Mouse (Mus musculus) embryonic facial prominence, embryonic 13.5 days (tissue): Measurements from ENCODE around the gene Cdkal1. TPM values are rescaled to one million over a fixed set of nuclear protein-coding genes. Genes with fewer than 3 reads are reported as not detected.

Source experiments
- ATAC-seq: fragments of 200-750 bp; cut with Nextera tagmentation; 2 replicates; pipeline ENCODE4 v1.8.0; 2017; ENCODE audit warnings: low read depth; ENCODE audit not compliant: insufficient number of reproducible peaks, insufficient read depth, low FRiP score, low TSS enrichment
- H3K27ac ChIP-seq: fragments of 300-500 bp; sonication (generic); 2 replicates; pipeline ENCODE4 v1.5.1; 2015; ENCODE audit warnings: moderate library complexity, mild to moderate bottlenecking, inconsistent platforms
- H3K27me3 ChIP-seq: fragments of 300-500 bp; sonication (generic); 2 replicates; pipeline ENCODE4 v1.6.1; 2015; ENCODE audit warnings: mild to moderate bottlenecking, inconsistent platforms
- H3K36me3 ChIP-seq: fragments of 300-500 bp; sonication (generic); 2 replicates; pipeline ENCODE4 v1.6.1; 2015; ENCODE audit warnings: mild to moderate bottlenecking, inconsistent platforms
- H3K4me1 ChIP-seq: fragments of 300-500 bp; sonication (generic); 2 replicates; pipeline ENCODE4 v1.6.1; 2015; ENCODE audit warnings: inconsistent platforms
- H3K4me2 ChIP-seq: fragments of 300-500 bp; sonication (generic); 2 replicates; pipeline ENCODE4 v1.6.1; 2015; ENCODE audit warnings: moderate library complexity, mild to moderate bottlenecking, inconsistent platforms
- H3K4me3 ChIP-seq: fragments of 300-500 bp; sonication (generic); 2 replicates; pipeline ENCODE4 v1.5.1; 2015; ENCODE audit warnings: mild to moderate bottlenecking, inconsistent platforms
- H3K9ac ChIP-seq: fragments of 300-500 bp; sonication (generic); 2 replicates; pipeline ENCODE4 v1.6.1; 2015; ENCODE audit warnings: mild to moderate bottlenecking, inconsistent platforms
- H3K9me3 ChIP-seq: fragments of 300-500 bp; sonication (generic); 2 replicates; pipeline ENCODE4 v1.6.1; 2016; ENCODE audit warnings: inconsistent platforms
- WGBS: fragments of 180-500 bp; shearing (Covaris S2); methylation state at CpG from one replicate; pipeline ENCODE4 v1.1.7; 2015; ENCODE audit warnings: mixed read lengths; 5-methylcytosine and 5-hydroxymethylcytosine counted together
- polyA plus RNA-seq: library from polyadenylated mRNA; unstranded; fragments of >200 nt; fragmentation: Nextera tagmentation; extraction: Ambion mirVana; gene quantifications from 2 replicates; pipeline ENCODE4 v1.2.1, GENCODE M21; 2015

The Cdkal1 gene
- polyA plus RNA-seq, 1 experiment from 2014 or later, result 34.0 TPM

DNA sequence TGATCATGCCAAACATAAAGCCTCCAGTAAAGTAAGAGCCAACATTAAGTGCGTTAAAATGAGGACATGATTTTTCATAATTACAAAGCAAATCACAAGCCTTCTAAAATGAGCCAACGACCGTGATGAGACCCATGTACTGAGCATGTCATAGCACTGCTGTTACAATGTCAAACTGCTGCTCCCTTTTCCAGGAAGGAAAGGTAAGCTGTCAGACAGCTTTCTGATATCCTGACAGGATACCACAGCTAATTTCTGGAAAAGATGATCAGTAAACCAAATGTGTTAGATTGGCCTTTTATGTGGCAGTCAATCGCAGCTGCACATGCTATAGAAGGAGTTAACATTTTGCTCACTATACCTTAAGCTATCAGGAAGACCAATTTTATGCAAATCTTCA is 44.7 kb downstream of the Cdkal1 start:
- Histone ChIP-seq H3K4me1 (peaks cover 3% of the 10 kb centered on the region; the same call in 1 of the 2 replicates), H3K4me3 (no peak overlapping the region), H3K27me3 (no peaks in the 10 kb centered on the region), H3K9ac (no peak overlapping the region), H3K9me3 (no peaks in the 10 kb centered on the region), H3K27ac (no peak overlapping the region), H3K4me2 (no peak overlapping the region), H3K36me3 (no peaks in the 10 kb centered on the region)
- WGBS, result 80% methylated on average over 4 of the region's 4 CpGs
- no peak for ATAC-seq

DNA sequence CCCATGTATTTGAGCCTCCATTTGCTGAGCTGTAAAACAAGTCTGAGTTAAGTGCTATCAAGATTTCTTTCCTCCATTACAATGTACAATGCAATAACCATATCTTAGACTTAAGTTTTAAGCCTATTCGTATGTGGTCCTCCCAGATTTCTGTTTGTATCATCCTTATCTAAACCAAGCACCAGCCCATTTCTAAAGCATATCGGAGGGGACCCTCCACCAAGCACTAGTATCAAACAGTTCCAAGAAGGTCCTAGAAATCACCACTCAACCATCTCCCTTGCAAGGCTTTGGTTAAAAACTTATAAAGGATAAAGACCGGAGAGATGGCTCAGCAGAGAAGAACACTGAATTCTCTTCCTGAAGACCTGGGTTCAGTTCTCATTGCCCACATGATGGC is 47.1 kb downstream of the Cdkal1 start:
- no peak overlapping the region for H3K4me3 ChIP-seq
- ATAC-seq, result no peak
- 92% methylated on average over 3 of the region's 3 CpGs for WGBS
- peaks cover 3% of the 10 kb centered on the region; the same call in 1 of the 2 replicates for H3K4me1 ChIP-seq
- H3K27ac ChIP-seq, result no peak overlapping the region
- H3K4me2 ChIP-seq, result no peak overlapping the region
- no peaks in the 10 kb centered on the region for H3K36me3 ChIP-seq
- H3K9me3 ChIP-seq, result no peaks in the 10 kb centered on the region
- no peaks in the 10 kb centered on the region for H3K27me3 ChIP-seq
- no peak overlapping the region for H3K9ac ChIP-seq

DNA sequence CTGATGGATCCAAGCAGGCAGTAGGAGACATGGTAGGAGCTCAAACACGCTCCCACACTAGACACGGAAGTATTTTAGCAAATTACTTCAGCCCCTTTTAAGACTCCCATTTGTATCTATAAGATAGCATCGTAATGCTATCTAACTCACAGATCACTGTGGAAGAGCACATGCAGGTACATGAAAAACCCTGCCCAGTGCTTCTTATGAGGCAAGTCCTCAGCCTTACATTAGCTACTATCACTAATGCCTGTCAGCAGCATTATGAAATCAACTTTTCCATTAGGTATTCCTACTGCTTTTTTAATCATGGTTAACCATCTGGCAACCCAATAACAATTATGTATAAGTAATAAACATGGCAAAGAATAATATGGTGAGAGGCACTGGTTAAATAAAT is 47.5 kb downstream of the Cdkal1 start:
- no peaks in the 10 kb centered on the region for H3K27me3 ChIP-seq
- H3K36me3 ChIP-seq, result no peaks in the 10 kb centered on the region
- H3K4me1 ChIP-seq, result peaks cover 3% of the 10 kb centered on the region; the same call in 1 of the 2 replicates
- no peak for ATAC-seq
- no peaks in the 10 kb centered on the region for H3K9me3 ChIP-seq
- WGBS, result 90% methylated on average over 3 of the region's 3 CpGs
- no peak overlapping the region for H3K4me2 ChIP-seq
- H3K27ac ChIP-seq, result no peak overlapping the region
- no peak overlapping the region for H3K4me3 ChIP-seq
- no peak overlapping the region for H3K9ac ChIP-seq

DNA sequence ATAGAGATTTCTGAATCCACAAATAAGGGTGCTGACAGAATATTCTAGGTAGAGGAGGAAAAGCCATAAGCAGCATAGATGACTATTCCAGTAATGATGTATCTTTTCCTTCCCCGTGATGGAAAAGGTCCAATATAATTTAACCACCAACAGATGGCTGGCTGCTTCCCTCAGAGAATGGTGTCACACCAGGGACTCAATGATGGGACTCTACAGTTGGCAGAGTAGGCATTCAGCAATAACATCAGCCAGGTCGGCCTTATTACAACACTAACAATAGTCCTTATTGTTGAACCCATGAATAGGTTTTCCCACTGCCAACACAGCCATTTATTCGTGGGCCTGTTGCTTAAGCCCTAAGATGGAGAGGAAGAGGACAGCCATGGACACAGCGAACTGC is 48.6 kb downstream of the Cdkal1 start:
- Histone ChIP-seq H3K27me3 (no peaks in the 10 kb centered on the region), H3K4me2 (no peak overlapping the region), H3K36me3 (no peaks in the 10 kb centered on the region), H3K4me1 (peaks cover 3% of the 10 kb centered on the region; the same call in 1 of the 2 replicates), H3K9ac (no peak overlapping the region), H3K9me3 (no peaks in the 10 kb centered on the region), H3K27ac (no peak overlapping the region), H3K4me3 (no peak overlapping the region)
- WGBS, result 78% methylated on average over 4 of the region's 4 CpGs
- ATAC-seq, result no peak

DNA sequence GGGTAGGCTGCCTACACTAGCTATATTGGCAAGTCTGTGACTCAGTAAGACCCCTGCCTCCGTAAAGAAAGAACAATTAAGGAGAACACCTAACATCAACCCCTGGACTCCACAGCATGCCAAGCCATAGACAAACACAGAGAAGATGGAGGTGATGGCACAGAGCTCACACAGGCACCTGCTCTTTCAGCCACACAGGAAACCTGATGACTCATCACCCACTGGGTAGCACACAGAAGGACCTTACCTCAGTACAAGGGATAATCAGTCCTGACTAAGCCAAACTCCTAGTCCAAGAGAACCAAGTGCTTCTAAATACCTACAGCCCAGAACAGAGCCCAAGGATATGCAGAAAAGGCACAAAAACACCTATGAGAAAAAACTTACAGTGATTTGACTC is 50.2 kb downstream of the Cdkal1 start:
- Histone ChIP-seq H3K27ac (no peak overlapping the region), H3K36me3 (no peaks in the 10 kb centered on the region), H3K9me3 (no peaks in the 10 kb centered on the region), H3K4me3 (no peak overlapping the region), H3K27me3 (no peaks in the 10 kb centered on the region), H3K4me2 (no peak overlapping the region), H3K4me1 (peaks cover 4% of the 10 kb centered on the region; the same call in 1 of the 2 replicates), H3K9ac (no peak overlapping the region)
- 92% methylated on average over 1 of the region's 1 CpGs for WGBS
- ATAC-seq, result no peak

DNA sequence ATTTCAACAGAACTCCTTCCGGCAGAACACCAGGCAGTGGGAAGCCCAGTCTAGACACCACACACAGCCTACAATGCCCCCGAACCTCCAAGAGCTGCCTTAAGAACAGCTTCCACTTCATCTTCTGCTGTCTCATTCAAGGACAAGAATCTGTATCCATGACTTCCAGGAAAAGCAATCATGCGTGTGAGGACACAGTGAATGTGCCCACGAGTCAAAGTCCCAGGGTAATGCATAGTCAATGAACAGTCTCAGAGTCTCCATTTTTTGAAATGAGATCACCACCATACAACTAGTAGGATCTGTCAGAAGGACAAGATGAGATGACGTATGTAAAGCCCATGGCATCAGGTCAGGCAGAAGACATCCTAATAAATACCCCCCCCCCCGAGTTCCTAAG is 51.4 kb downstream of the Cdkal1 start:
- no peak overlapping the region for H3K4me3 ChIP-seq
- peaks cover 10% of the 10 kb centered on the region for H3K4me1 ChIP-seq
- 86% methylated on average over 6 of the region's 6 CpGs for WGBS
- no peak overlapping the region for H3K9ac ChIP-seq
- no peak overlapping the region for H3K4me2 ChIP-seq
- no peaks in the 10 kb centered on the region for H3K9me3 ChIP-seq
- ATAC-seq, result no peak
- no peak overlapping the region for H3K27ac ChIP-seq
- no peaks in the 10 kb centered on the region for H3K27me3 ChIP-seq
- no peaks in the 10 kb centered on the region for H3K36me3 ChIP-seq

DNA sequence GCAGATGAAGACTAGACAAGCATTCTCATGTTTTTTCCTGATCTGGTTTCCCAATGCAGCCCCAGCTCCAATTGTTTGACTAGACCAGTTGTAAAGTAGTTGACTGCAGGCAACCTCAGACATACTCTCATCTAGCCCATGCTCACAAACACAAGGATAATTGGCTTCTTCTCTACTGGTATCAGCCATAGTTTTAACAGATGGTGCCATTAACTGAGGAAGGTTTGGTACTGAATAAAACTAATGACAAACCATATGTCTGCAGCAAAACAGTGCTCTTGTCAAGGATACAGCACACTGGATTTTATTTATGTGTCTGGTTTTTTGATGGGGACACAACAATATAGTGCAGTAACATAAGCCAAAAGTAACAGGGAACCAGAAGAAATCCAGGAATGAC is 52.8 kb downstream of the Cdkal1 start:
- H3K9me3 ChIP-seq, result no peaks in the 10 kb centered on the region
- H3K36me3 ChIP-seq, result no peaks in the 10 kb centered on the region
- H3K4me1 ChIP-seq, result peaks cover 10% of the 10 kb centered on the region
- no peak overlapping the region for H3K4me3 ChIP-seq
- H3K4me2 ChIP-seq, result no peak overlapping the region
- H3K27ac ChIP-seq, result no peak overlapping the region
- H3K27me3 ChIP-seq, result no peaks in the 10 kb centered on the region
- no peak for ATAC-seq
- no peak overlapping the region for H3K9ac ChIP-seq

DNA sequence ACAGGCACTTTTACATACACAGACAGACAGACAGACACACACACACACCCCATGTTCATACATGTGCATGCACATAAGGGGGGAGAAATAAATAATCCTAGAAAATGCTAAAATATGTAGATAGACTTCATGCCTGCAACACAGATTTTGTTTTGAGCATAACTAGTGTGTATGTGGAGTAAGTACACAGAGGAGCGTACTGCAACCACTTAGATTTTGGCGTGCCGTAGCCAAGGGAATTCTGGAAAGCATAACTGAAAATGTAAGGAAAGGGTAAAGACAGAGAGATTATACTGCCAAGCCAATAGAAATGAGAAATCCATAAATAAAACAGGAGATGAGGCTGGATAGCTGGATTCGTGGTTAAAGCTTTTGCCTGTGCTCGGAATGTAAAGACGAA is 55.4 kb downstream of the Cdkal1 start:
- Histone ChIP-seq H3K4me1 (peaks cover 13% of the 10 kb centered on the region), H3K4me2 (no peak overlapping the region), H3K27me3 (no peaks in the 10 kb centered on the region), H3K9ac (no peak overlapping the region), H3K9me3 (no peaks in the 10 kb centered on the region), H3K27ac (no peak overlapping the region), H3K36me3 (no peaks in the 10 kb centered on the region), H3K4me3 (no peak overlapping the region)
- ATAC-seq, result no peak
- WGBS, result 66% methylated on average over 6 of the region's 6 CpGs

DNA sequence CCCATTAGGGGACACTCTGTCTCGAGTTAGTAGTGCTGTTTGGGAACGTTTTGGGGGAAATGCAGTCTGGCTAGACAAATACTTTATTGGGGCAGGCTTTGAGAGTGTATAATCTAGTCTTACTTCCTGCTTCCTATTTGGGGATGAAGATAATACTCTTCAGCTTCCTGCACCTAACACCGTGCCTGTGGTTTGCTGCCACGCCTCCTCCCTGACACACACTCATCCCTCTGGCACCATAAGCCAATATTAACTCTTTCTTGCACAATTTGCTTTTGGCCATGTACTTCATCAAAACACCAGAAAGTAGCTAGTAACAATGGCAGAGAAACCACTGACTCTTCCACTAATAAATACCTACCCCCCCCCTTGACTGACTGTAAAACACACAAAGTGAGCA is 63.4 kb downstream of the Cdkal1 start:
- Histone ChIP-seq H3K9me3 (no peaks in the 10 kb centered on the region), H3K27ac (no peak overlapping the region), H3K4me2 (no peak overlapping the region), H3K4me1 (peaks cover 17% of the 10 kb centered on the region; the same call in 1 of the 2 replicates), H3K27me3 (no peaks in the 10 kb centered on the region), H3K9ac (no peak overlapping the region), H3K4me3 (no peak overlapping the region), H3K36me3 (no peaks in the 10 kb centered on the region)
- 33% methylated on average over 4 of the region's 4 CpGs for WGBS
- ATAC-seq, result no peak

DNA sequence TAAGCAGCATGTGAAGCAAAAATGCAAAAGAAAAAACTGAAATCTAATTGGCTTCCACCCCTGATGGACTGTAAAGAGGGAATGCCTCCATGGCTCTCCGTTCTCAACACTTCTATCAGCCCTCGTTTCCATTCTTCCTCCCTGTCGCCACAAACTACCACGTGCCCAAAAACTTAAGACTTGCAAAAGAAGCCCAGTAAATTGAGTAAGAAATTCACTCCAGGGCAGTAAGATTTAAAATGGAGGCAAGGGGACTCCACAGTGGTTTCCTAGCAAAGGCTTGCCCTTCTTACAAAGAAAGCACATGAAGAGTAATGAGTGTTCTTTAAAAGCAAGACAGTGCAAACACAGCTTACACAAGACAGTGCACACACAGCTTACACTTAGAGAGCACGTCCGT is 64.0 kb downstream of the Cdkal1 start:
- Histone ChIP-seq H3K4me1 (peaks cover 17% of the 10 kb centered on the region; the same call in 1 of the 2 replicates), H3K27me3 (no peaks in the 10 kb centered on the region), H3K4me2 (no peak overlapping the region), H3K9me3 (no peaks in the 10 kb centered on the region), H3K27ac (no peak overlapping the region), H3K4me3 (no peak overlapping the region), H3K36me3 (no peaks in the 10 kb centered on the region), H3K9ac (no peak overlapping the region)
- no peak for ATAC-seq
- 77% methylated on average over 6 of the region's 6 CpGs for WGBS

DNA sequence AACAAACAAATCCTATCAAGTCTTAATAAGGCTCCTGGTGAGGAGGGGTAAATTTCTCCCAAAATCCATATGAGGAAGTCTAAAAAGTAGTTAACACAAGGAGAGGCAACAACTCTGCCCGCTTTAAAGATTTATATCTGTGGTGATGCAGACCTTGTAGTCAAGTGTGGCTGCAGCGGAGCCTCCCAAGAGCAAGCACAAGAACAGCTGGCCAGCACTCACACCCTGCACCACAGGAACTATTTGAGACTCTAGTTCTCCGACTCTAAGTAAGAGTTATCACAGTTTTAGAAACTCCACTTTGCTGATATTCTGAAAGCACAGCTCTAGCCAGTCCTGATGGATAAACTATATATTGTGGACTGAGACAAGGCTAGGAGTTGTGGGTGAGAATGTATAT is 68.5 kb downstream of the Cdkal1 start:
- H3K9me3 ChIP-seq, result no peaks in the 10 kb centered on the region
- ATAC-seq, result no peak
- WGBS, result 81% methylated on average over 3 of the region's 3 CpGs

DNA sequence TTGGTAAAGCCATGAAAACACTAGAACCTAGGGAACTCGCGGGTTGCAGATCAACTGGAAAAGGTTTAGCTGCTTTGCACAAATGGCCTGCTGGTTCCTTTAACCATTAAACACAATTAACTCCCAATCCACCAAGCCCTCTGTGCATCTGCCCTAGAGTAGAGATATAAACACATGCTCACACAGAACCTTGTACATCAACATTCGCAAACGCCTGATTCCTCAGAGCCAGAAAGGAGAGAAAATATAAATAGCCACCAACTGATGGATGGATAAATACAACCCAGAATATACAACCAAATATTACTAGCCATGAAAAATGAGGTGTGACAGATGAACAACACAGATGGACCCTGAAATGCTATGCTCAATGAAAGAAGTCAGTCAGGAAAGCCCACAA is 70.6 kb downstream of the Cdkal1 start:
- Histone ChIP-seq H3K4me2 (no peak overlapping the region), H3K4me3 (no peak overlapping the region), H3K36me3 (no peaks in the 10 kb centered on the region), H3K9ac (no peak overlapping the region), H3K4me1 (no peaks in the 10 kb centered on the region; the same call in 1 of the 2 replicates), H3K27ac (no peak overlapping the region), H3K27me3 (no peaks in the 10 kb centered on the region), H3K9me3 (no peaks in the 10 kb centered on the region)
- ATAC-seq, result no peak
- WGBS, result 82% methylated on average over 4 of the region's 4 CpGs

More for the DNA sequence above, 68.5 kb downstream of the Cdkal1 start:
- H3K9ac ChIP-seq, result no peak overlapping the region
- no peak overlapping the region for H3K4me2 ChIP-seq
- no peak overlapping the region for H3K4me3 ChIP-seq
- H3K4me1 ChIP-seq, result 0 out of 2 replicates have a peak, but pooled peaks cover 9% of the 10 kb centered on the region
- H3K36me3 ChIP-seq, result no peaks in the 10 kb centered on the region
- H3K27ac ChIP-seq, result no peak overlapping the region
- H3K27me3 ChIP-seq, result no peaks in the 10 kb centered on the region

DNA sequence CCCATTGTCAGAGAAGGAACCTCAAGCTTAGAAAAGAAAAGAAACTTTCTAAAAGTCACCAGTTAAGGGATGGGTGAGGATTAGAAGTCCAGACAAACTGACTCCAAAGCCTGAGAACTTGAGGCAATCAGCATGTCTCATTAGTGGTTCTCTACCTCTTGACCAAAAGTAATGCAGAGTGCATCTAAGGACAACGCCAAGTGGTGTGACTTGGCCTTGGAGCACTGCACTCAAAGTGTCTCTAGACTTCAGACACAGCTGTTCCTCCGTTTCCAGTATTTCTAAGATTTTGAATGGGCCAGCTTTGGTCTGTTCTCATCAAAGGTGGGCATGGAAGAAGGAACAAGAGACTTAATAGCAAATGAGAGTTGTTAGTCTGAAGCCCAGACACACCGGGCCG is 74.1 kb downstream of the Cdkal1 start:
- no peaks in the 10 kb centered on the region for H3K27me3 ChIP-seq
- 92% methylated on average over 4 of the region's 4 CpGs for WGBS
- no peak overlapping the region for H3K9ac ChIP-seq
- H3K4me2 ChIP-seq, result no peak overlapping the region
- no peak overlapping the region for H3K4me3 ChIP-seq
- H3K27ac ChIP-seq, result 0 out of 2 replicates have a peak overlapping the region, but pooled peaks have one; percentile 0
- no peak for ATAC-seq
- peaks cover 1% of the 10 kb centered on the region for H3K4me1 ChIP-seq
- H3K36me3 ChIP-seq, result no peaks in the 10 kb centered on the region
- no peaks in the 10 kb centered on the region for H3K9me3 ChIP-seq
